ENCODE assay signal across 8 mouse cellular contexts in genomic region chr2:166805250-166806172, GRCm38 (mm10). TPM values are rescaled to one million over a fixed set of nuclear protein-coding genes. Genes with fewer than 3 reads are reported as not detected.
DNase-seq lines count a peak whose midpoint lies in the region; ATAC-seq lines count a peak whose summit lies in the region.

Gene Arfgef2, plus strand, starts transcription at chr2:166805588.

- peak; percentile 87 for ATAC-seq in heart, embryonic 14.5 days (ENCODE audit: insufficient number of reproducible peaks, insufficient read depth, low FRiP score, low read depth)
- ATAC-seq in liver, embryonic 12.5 days, result peak; percentile 92

- peak within 1 kb of the TSS; percentile 92 for H3K9ac ChIP-seq in heart, embryonic 14.5 days (ENCODE audit: low read length)
- peak within 1 kb of the TSS; percentile 95 for H3K9ac ChIP-seq in liver, embryonic 12.5 days

- peak within 1 kb of the TSS; percentile 85 for H3K27ac ChIP-seq in forebrain, embryonic 10.5 days
- H3K27ac ChIP-seq in heart, embryonic 14.5 days (replicated peaks in 1 of 2; ENCODE audit: control insufficient read depth in 1 of 2, insufficient read depth in 1 of 2, low read depth in 2 of 2, low read length in 2 of 2), result peak within 1 kb of the TSS; percentile 51 to 85
- peak within 1 kb of the TSS; percentile 89 for H3K27ac ChIP-seq in liver, embryonic 12.5 days

- WGBS in forebrain, embryonic 10.5 days, result under 1% methylated on average over 76 of the region's 76 CpGs
- WGBS in heart, embryonic 14.5 days, result 1% methylated on average over 76 of the region's 76 CpGs
- WGBS in liver, embryonic 12.5 days (ENCODE audit: insufficient replicate concordance), result under 1% methylated on average over 75 of the region's 76 CpGs

- H3K36me3 ChIP-seq in forebrain, embryonic 10.5 days (replicated peaks), result no peaks in the 10 kb centered on the region
- H3K36me3 ChIP-seq in heart, embryonic 14.5 days (ENCODE audit: control insufficient read depth, insufficient read depth, low read length), result no peaks in the 10 kb centered on the region
- no peaks in the 10 kb centered on the region for H3K36me3 ChIP-seq in liver, embryonic 12.5 days
- H3K36me3 ChIP-seq in splenic B cell, adult 2 months (ENCODE audit: control insufficient read depth, insufficient read depth, low read length, poor library complexity, severe bottlenecking), result no peaks in the 10 kb centered on the region

- peak; percentile 86 to 87 for DNase-seq in CD8-positive naive resting alpha-beta T cell, adult 2 months (ENCODE audit: low read depth in 2 of 2, low spot score in 2 of 2)
- peak; percentile 81 for DNase-seq in c-Kit-positive CD71-negative TER-119-negative erythroid progenitor cells, embryonic 14.5 days (ENCODE audit: low read depth)
- peak; percentile 88 for DNase-seq in forebrain, embryonic 10.5 days (ENCODE audit: extremely low spot score, low spot score)
- peak; percentile 94 for DNase-seq in kidney, postnatal 14 days
- DNase-seq in naive thymus-derived CD4-positive, alpha-beta T cell, adult 2 months (ENCODE audit: low read depth), result peak; percentile 94
- DNase-seq in splenic B cell, adult 2 months (ENCODE audit: low read depth, low spot score), result peak; percentile 97

- peak within 1 kb of the TSS; percentile 87 for H3K4me2 ChIP-seq in heart, embryonic 14.5 days (ENCODE audit: low read length)
- peak within 1 kb of the TSS; percentile 96 for H3K4me2 ChIP-seq in liver, embryonic 12.5 days

- H3K4me3 ChIP-seq in forebrain, embryonic 10.5 days, result peak within 1 kb of the TSS; percentile 92
- peak within 1 kb of the TSS; percentile 67 to 74 for H3K4me3 ChIP-seq in heart, embryonic 14.5 days (ENCODE audit: control insufficient read depth in 1 of 2, insufficient read depth in 1 of 2, low read depth in 1 of 2, low read length in 2 of 2)
- peak within 1 kb of the TSS; percentile 88 for H3K4me3 ChIP-seq in liver, embryonic 12.5 days

- H3K9me3 ChIP-seq in forebrain, embryonic 10.5 days, result no peaks in the 10 kb centered on the region
- no peaks in the 10 kb centered on the region for H3K9me3 ChIP-seq in heart, embryonic 14.5 days (ENCODE audit: control insufficient read depth, low read length)
- H3K9me3 ChIP-seq in liver, embryonic 12.5 days (replicated peaks), result no peaks in the 10 kb centered on the region

- peaks cover 4% of the 10 kb centered on the region; the same call in 1 of the 2 replicates for H3K27me3 ChIP-seq in forebrain, embryonic 10.5 days (ENCODE audit: poor library complexity, severe bottlenecking)
- H3K27me3 ChIP-seq in heart, embryonic 14.5 days (ENCODE audit: control insufficient read depth, insufficient read depth, low read length), result no peaks in the 10 kb centered on the region
- H3K27me3 ChIP-seq in liver, embryonic 12.5 days (replicated peaks), result no peaks in the 10 kb centered on the region; the same call in none of the 2 replicates
- H3K27me3 ChIP-seq in splenic B cell, adult 2 months (ENCODE audit: control insufficient read depth, insufficient read depth, low read length, poor library complexity, severe bottlenecking), result no peaks in the 10 kb centered on the region

- H3K4me1 ChIP-seq in forebrain, embryonic 10.5 days, result peaks cover 18% of the 10 kb centered on the region
- peaks cover 3 to 16% of the 10 kb centered on the region in 2 experiments for H3K4me1 ChIP-seq in heart, embryonic 14.5 days (ENCODE audit: control insufficient read depth in 2 of 2, insufficient read depth in 2 of 2, low read length in 2 of 2)
- H3K4me1 ChIP-seq in liver, embryonic 12.5 days, result peaks cover 43% of the 10 kb centered on the region

RNA-seq across cellular contexts. Expression of gene Arfgef2, which starts in this region (rescaled TPM):
- polyA plus RNA-seq in forebrain, embryonic 10.5 days (2016; fragmentation: Nextera tagmentation; extraction: Ambion mirVana), result 4.9 and 5.4 TPM in 2 replicates
- polyA plus RNA-seq in heart, embryonic 14.5 days (2014; fragmentation: Nextera tagmentation; extraction: Ambion mirVana), result 7.7 and 8.0 TPM in 2 replicates
- 7.7 and 8.0 TPM in 2 replicates for polyA plus RNA-seq in liver, embryonic 12.5 days (2016; fragmentation: Nextera tagmentation; extraction: Ambion mirVana)

Comparison
In these comparisons a context has a peak if more than half of its experiments do, and no peak if none do; other contexts are left out.
1. Peak in every context shown above with its lines: DNase-seq, ATAC-seq, H3K4me3 ChIP-seq and H3K27ac ChIP-seq.